ENCODE assay signal across 29 mouse cellular contexts in the genomic region with DNA sequence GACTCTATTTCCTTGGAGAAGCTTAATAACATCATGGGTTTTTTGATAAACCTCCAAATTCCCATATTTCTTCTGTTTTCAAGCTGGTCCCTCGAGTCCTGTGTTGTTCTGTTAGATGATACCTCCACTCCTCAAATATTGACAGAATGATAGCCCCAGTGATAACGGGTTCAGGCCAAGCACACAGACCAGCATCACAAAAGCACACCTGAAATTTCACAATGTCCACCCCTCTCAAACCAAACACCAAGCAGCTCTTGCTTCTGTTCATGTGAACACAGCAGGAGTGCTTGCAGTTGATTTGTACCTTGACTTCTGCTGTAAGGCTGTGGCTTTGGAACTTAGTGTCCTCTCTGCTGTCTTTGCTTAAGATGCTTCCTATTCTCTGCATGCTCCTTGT.
DNase-seq lines count a peak whose midpoint lies in the region; ATAC-seq and TF ChIP-seq lines count a peak whose summit lies in the region.
"Had no signal": no experiment of that assay in that cellular context is flagged by ENCODE, and none has a peak within 500 bp of the region (broad histone marks: within the 10 kb centered on the region; RNA-seq: fewer than 3 reads in every experiment).

No protein-coding gene starts in this region.

- H3K27ac ChIP-seq in liver, adult 2 months (replicated peaks; ENCODE audit: insufficient read depth, low read depth, low read length), result no peak overlapping the region
- no peak overlapping the region for H3K27ac ChIP-seq in liver, embryonic 13.5 days
- H3K27ac ChIP-seq in liver, embryonic 15.5 days (replicated peaks), result 0 out of 2 replicates have a peak overlapping the region, but pooled peaks have one; percentile 14
- H3K27ac ChIP-seq in liver, postnatal 0 days (ENCODE audit: low read depth), result 0 out of 2 replicates have a peak overlapping the region, but pooled peaks have one; percentile 34
- H3K27ac ChIP-seq: embryonic facial prominence, embryonic 13.5 days; embryonic facial prominence, embryonic 15.5 days; forebrain, embryonic 10.5 days; forebrain, embryonic 12.5 days had no signal

- peak; percentile 41; the same call in 1 of the 2 replicates for TF ChIP-seq EP300 in liver, postnatal 0 days (IDR thresholded peaks at IDR 0.05; ENCODE audit: low read depth)

- H3K9ac ChIP-seq in liver, adult 2 months (ENCODE audit: low read depth, low read length), result no peak overlapping the region
- H3K9ac ChIP-seq in liver, embryonic 13.5 days, result no peak overlapping the region
- H3K9ac ChIP-seq in liver, embryonic 15.5 days, result no peak overlapping the region
- H3K9ac ChIP-seq in liver, postnatal 0 days (replicated peaks), result no peak overlapping the region
- H3K9ac ChIP-seq: embryonic facial prominence, embryonic 13.5 days; embryonic facial prominence, embryonic 15.5 days; forebrain, embryonic 12.5 days had no signal

- H3K27me3 ChIP-seq in liver, adult 2 months (ENCODE audit: control insufficient read depth, insufficient read depth, low read length), result no peaks in the 10 kb centered on the region
- H3K27me3 ChIP-seq in liver, embryonic 13.5 days, result no peaks in the 10 kb centered on the region
- H3K27me3 ChIP-seq in liver, embryonic 15.5 days, result no peaks in the 10 kb centered on the region
- H3K27me3 ChIP-seq in liver, postnatal 0 days (ENCODE audit: insufficient read depth, low read length), result no peaks in the 10 kb centered on the region
- H3K27me3 ChIP-seq: CH12.LX; embryonic facial prominence, embryonic 13.5 days; embryonic facial prominence, embryonic 15.5 days; forebrain, embryonic 12.5 days; Patski had no signal

- H3K36me3 ChIP-seq in liver, adult 2 months (ENCODE audit: control insufficient read depth, insufficient read depth, low read length), result no peaks in the 10 kb centered on the region
- H3K36me3 ChIP-seq in liver, embryonic 13.5 days, result no peaks in the 10 kb centered on the region
- H3K36me3 ChIP-seq in liver, embryonic 15.5 days (replicated peaks), result no peaks in the 10 kb centered on the region
- H3K36me3 ChIP-seq in liver, postnatal 0 days (replicated peaks; ENCODE audit: insufficient read depth, low read length), result no peaks in the 10 kb centered on the region
- H3K36me3 ChIP-seq: embryonic facial prominence, embryonic 13.5 days; embryonic facial prominence, embryonic 15.5 days; forebrain, embryonic 10.5 days; forebrain, embryonic 12.5 days; G1E had no signal

- WGBS in liver, adult 2 months, result 26% methylated on average over 2 of the region's 2 CpGs
- WGBS in liver, embryonic 13.5 days (ENCODE audit: insufficient replicate concordance), result 41% methylated on average over 2 of the region's 2 CpGs
- WGBS in liver, embryonic 15.5 days (ENCODE audit: insufficient replicate concordance), result 55% methylated on average over 2 of the region's 2 CpGs
- WGBS in liver, postnatal 0 days (ENCODE audit: insufficient replicate concordance), result 49% methylated on average over 2 of the region's 2 CpGs

- H3K4me2 ChIP-seq in liver, embryonic 13.5 days, result no peak overlapping the region
- H3K4me2 ChIP-seq in liver, embryonic 15.5 days, result no peak overlapping the region
- H3K4me2 ChIP-seq in liver, postnatal 0 days (ENCODE audit: low read depth, low read length), result no peak overlapping the region
- H3K4me2 ChIP-seq: embryonic facial prominence, embryonic 13.5 days; embryonic facial prominence, embryonic 15.5 days; forebrain, embryonic 12.5 days had no signal

- H3K4me1 ChIP-seq in liver, adult 2 months (ENCODE audit: control insufficient read depth, insufficient read depth, low read length), result no peaks in the 10 kb centered on the region
- no peaks in the 10 kb centered on the region for H3K4me1 ChIP-seq in liver, embryonic 13.5 days (replicated peaks)
- no peaks in the 10 kb centered on the region for H3K4me1 ChIP-seq in liver, embryonic 15.5 days (replicated peaks)
- H3K4me1 ChIP-seq in liver, postnatal 0 days (ENCODE audit: insufficient read depth), result no peaks in the 10 kb centered on the region
- H3K4me1 ChIP-seq: embryonic facial prominence, embryonic 13.5 days; embryonic facial prominence, embryonic 15.5 days; forebrain, embryonic 10.5 days; forebrain, embryonic 12.5 days had no signal

- ATAC-seq in liver, embryonic 13.5 days (ENCODE audit: low read depth), result peak; percentile 77
- peak; percentile 71 for ATAC-seq in liver, embryonic 15.5 days (ENCODE audit: insufficient read depth)
- peak; percentile 97 for ATAC-seq in liver, postnatal 0 days
- ATAC-seq: activated CD4-positive, CD25-positive, alpha-beta regulatory T cell, adult 4 months; CD4-positive, CD25-positive, alpha-beta regulatory T cell, adult 4 months; forebrain, embryonic 14.5 days; Patski had no signal

- no peak for TF ChIP-seq CTCF in liver, adult 2 months (IDR thresholded peaks at IDR 0.05; ENCODE audit: low read depth, low read length)
- no peak for TF ChIP-seq CTCF in liver, postnatal 0 days (IDR thresholded peaks at IDR 0.05; ENCODE audit: low read depth)

- no peak for TF ChIP-seq POLR2A in liver, adult 2 months (IDR thresholded peaks at IDR 0.05; ENCODE audit: extremely low read depth, insufficient read depth, low read length)

- H3K79me2 ChIP-seq in liver, adult 2 months (ENCODE audit: control insufficient read depth, insufficient read depth, low read length), result no peaks in the 10 kb centered on the region

- peak; percentile 24 for DNase-seq in liver, adult 2 months (ENCODE audit: extremely low read depth, low read depth, low spot score)
- DNase-seq in liver, result no peak
- DNase-seq in liver, embryonic 13.5 days, result no peak
- DNase-seq in liver, postnatal 0 days, result peak; percentile 16
- no peak for DNase-seq in cerebellum, adult 9-11 months
- DNase-seq in urinary bladder, postnatal 4 days (ENCODE audit: low spot score in 2 of 2), result no peak
- no peak for DNase-seq in lung, postnatal 4 days
- DNase-seq: adrenal gland, adult 8-10 months; adrenal gland, postnatal 14 days; adrenal gland, postnatal 36 days; B cell, adult 2 months; cerebellum, adult 11-12 months; cerebellum, adult 2 months; cerebellum, adult 9-10 months; cerebellum, postnatal 14 days; cerebellum, postnatal 36 days; embryo, embryonic 11 days had no signal

- no peaks in the 10 kb centered on the region for H3K9me3 ChIP-seq in liver, embryonic 13.5 days (replicated peaks)
- H3K9me3 ChIP-seq in liver, embryonic 15.5 days (replicated peaks), result no peaks in the 10 kb centered on the region
- no peaks in the 10 kb centered on the region for H3K9me3 ChIP-seq in liver, postnatal 0 days (ENCODE audit: low read length)
- H3K9me3 ChIP-seq: embryonic facial prominence, embryonic 13.5 days; embryonic facial prominence, embryonic 15.5 days; forebrain, embryonic 10.5 days; forebrain, embryonic 12.5 days; G1E had no signal

- no peak overlapping the region for H3K4me3 ChIP-seq in liver, adult 2 months (ENCODE audit: insufficient read depth, low read depth, low read length)
- H3K4me3 ChIP-seq in liver, embryonic 13.5 days (replicated peaks), result no peak overlapping the region
- H3K4me3 ChIP-seq in liver, embryonic 15.5 days (replicated peaks), result no peak overlapping the region
- no peak overlapping the region for H3K4me3 ChIP-seq in liver, postnatal 0 days (ENCODE audit: low read depth, low read length)
- H3K4me3 ChIP-seq: embryonic facial prominence, embryonic 13.5 days; embryonic facial prominence, embryonic 15.5 days; erythroblast, embryonic 14.5 days; forebrain, embryonic 10.5 days; forebrain, embryonic 12.5 days had no signal

Comparison
In these comparisons a context has a peak if more than half of its experiments do, and no peak if none do; other contexts are left out.
1. DNase-seq: peak in liver, adult 2 months (single experiment) and liver, postnatal 0 days (single experiment); none in liver (single experiment), liver, embryonic 13.5 days (single experiment), cerebellum, adult 9-11 months (single experiment), urinary bladder, postnatal 4 days (0 of 2) and lung, postnatal 4 days (0 of 2).
2. H3K27ac ChIP-seq: peak in liver, embryonic 15.5 days (single experiment) and liver, postnatal 0 days (single experiment); none in liver, adult 2 months (single experiment) and liver, embryonic 13.5 days (single experiment).
3. Peak in every context shown above with its lines, with median percentiles within 50 percentile points of each other: ATAC-seq.